Mouse (Mus musculus): Measurements from ENCODE around the gene Tmcc1.

Tmcc1 gene

GRCm38 (mm10) chr6:115972083-115972764 lies 221.1 kb downstream of the Tmcc1 start:
- no peak for DNase-seq (ENCODE audit: low read depth, low spot score)

GRCm38 (mm10) chr6:115971273-115972060 lies 221.8 kb downstream of the Tmcc1 start:
- no peak for DNase-seq (ENCODE audit: low read depth, low spot score)

DNA sequence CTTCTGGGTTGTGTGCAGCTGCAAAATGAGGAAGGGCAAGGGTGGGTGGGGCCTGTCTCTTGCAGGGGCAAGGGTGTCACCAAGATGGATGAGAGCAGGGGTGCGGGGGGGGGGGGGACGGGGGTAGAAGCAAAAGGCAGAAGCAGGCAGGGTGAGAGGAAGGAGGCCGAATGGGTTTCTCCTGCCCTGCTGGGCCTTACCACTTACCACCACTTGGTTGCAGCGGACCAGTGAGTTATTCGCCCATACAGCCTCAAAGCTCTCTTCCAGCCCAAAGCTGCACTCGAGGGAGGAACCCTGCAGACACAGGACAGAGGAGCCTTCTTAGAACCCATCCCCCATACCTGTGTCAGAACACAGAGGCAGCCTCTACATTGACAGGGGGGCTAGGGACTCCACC lies 223.3 kb downstream of the Tmcc1 start:
- no peak for DNase-seq (ENCODE audit: low read depth, low spot score)

DNA sequence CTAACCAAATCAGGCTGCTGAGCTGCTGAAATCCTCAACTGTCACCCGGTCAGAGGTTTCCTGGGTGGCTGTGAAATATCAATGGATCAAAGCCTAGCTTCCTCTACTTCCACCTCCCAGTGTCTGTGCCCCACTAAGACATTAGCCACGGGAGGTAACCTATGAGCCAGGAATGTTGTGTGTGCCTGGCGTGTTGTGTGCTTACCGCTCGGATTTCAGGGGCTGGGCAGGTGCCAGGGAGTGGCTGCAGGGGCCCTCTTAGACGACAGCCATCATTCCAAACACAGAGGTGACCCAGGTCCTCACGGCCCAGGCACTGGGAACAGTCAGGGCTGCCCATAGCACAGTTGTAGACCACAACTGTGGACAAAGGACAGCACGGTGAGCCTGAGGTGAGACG lies 224.2 kb downstream of the Tmcc1 start:
- no peak for DNase-seq (ENCODE audit: low read depth, low spot score)

DNA sequence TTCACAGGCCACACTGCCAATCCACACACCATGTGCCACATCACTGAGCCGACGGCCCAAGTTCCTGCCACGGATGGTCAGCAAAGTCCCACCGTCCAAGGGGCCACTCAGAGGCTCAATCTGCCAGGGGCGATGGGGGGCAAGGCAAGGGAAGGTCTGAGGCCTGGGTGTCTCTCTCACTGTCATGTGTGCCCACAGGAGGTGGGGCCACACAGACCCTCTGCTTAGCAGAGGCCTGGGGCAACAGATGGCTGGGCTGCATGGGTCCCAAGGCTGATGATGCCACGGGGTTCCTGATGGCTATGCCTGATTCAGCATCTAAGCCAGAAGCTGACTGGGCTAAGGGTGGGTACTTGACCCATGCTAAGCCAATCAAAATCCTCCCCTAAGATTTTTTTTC lies 224.6 kb downstream of the Tmcc1 start:
- DNase-seq (ENCODE audit: low read depth, low spot score): no peak
